Mouse (Mus musculus): Measurements from ENCODE around the gene Eml2.
"Not testable (repeated sequence)": the region's sequence is repeated elsewhere in the genome, so short reads cannot be mapped to it uniquely, and the experiment has no call there.

Gene Eml2

DNA sequence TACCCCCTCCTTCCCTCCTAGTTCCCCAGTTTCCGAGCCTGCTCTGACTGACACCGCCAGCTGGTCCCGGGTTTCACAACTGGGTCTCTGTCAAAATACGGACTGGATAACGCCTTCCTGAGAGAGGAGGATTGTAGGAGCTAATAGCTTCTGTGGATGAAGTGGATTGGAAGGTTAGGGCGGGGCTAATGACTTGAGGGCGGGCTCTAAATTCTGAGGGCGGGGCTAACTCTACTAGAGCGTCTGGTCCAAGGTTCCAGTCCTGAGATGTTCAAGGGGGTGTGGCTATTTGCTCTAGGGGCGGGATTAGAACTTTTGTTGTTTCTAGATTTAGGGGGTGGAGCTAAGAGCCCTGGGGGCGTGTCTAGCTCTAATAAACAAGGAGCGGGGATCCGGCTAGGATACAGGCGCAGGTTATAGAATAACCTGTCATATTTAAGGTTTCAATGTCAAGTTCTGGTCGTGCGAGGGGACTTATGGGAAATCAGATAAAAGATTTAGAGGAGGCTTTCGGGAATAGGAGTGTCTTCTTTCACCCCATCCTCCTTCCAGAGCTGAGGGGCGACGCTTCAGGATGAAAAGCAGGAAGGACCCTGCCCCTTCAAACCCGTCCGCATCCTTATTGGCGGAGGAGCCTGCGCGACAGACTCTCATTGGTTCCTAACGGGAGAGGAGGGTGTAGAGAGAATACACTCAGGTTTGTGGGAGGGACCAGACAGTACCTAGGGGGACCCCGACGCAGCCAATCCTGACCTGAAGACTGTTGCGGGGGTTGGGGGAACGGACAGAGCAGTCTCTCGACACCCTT lies at the start of gene Eml2:
TSS of gene Eml2 (plus strand) at position 714 of the 808 bp plus-strand sequence.
- DNase-seq (ENCODE audit: low spot score in 2 of 2) = no peak

DNA sequence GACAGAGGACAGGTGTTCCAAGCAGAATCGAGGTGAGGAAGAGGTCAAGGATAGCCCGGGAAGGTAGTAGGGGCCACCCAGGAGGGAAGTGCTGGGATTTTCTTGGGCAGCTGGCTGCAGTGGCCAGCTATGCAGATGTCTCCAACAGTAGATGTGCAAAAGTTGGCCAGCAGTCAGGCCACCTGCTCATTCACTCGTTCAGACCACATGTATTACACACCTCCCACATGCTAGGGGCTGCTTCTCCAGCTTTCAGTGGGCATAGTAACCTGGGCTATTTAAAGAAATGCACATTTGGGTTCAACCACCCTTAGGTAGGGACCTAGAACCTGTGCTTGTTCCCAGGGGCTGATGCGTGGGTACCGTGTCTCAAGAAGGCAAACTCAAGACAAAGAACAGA lies 48.5 kb upstream of the Eml2 start:
- no peak for DNase-seq (ENCODE audit: low spot score in 2 of 2)

DNA sequence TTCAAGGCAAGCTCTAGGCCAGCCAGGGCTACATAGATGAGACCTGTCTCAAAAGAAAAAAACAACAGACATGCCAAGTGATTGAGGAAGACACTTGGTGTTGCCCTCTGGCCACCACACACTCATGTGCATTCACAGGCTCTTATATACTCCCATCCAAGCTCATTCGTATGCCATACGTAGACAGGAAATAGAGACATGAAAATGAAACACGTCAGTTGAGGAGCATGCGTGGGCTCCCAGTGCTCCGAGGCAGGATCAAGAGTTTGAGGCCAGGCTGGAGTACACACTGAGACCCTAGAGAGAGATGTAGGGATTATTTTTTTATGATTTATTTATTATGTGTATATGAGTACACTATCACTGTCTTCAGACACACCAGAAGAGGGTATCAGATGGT lies 46.8 kb upstream of the Eml2 start:
- no peak for DNase-seq (ENCODE audit: low spot score in 2 of 2)

DNA sequence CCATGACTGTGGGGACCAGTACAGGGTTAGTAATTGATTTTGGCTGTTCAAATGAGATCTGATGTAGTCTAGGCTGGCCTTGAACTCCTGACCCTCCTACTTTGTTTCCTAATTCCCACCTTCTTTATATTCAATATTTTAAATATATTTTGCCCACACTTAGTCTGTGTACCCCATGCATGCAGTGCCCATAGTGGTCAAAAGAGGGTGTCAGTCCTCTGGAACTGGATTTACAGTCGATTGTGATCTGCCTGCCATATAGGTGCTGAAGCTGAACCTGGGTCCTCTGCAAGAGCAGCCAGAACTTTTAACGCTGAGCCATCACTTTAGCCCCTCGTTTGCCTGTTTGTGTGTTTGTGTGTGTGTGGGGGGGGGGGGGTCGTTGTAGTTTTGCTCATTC lies 45.6 kb upstream of the Eml2 start:
- DNase-seq (ENCODE audit: low spot score in 2 of 2) = no peak

DNA sequence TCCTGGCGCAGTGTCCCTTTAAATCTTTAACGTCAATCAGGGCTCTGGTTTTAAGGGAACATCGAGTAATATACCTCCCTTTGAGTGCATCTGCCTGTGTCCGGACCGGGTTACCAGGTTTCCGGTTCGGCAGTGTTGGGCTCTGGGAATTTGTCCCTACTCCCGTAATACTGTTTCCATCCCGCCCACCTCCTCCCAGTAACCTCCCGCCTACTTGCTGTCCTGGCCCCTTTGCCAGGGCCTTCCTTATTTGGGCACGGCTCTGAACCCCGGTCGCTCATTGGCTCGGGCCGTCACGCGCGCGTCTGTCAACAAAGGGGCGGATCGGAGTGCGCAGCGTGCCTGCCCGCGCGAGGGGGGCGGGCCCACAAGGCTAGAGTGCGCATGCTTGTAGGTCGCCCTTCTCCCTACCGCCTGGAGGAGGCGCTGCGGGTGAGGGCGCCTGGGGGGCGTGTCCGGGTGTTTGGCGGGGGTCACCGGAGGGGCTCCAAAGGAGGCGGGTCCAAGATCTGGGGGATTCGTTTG lies 44.8 kb upstream of the Eml2 start:
- peak; percentile 90 to 94 for DNase-seq (ENCODE audit: low spot score in 2 of 2)

DNA sequence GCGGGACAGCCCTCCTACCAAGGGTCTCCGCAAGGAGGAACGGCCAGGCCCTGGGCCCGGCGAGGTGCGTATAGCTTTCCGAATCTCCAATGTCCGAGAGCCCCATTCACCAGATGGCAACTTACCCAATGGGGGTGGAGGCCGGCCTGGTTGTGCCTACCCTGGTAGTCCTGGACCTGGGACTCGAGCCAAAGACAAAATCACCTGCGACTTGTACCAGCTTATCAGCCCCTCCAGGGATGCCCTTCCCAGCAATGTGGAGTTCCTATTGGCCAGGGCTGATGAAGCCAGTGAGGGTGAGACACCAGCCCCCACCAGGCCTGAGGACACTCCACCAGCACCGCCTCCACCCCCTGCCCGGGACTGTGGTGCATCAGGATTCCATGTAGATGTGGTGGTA lies 40.1 kb upstream of the Eml2 start:
- DNase-seq (ENCODE audit: low spot score in 2 of 2) = no peak

DNA sequence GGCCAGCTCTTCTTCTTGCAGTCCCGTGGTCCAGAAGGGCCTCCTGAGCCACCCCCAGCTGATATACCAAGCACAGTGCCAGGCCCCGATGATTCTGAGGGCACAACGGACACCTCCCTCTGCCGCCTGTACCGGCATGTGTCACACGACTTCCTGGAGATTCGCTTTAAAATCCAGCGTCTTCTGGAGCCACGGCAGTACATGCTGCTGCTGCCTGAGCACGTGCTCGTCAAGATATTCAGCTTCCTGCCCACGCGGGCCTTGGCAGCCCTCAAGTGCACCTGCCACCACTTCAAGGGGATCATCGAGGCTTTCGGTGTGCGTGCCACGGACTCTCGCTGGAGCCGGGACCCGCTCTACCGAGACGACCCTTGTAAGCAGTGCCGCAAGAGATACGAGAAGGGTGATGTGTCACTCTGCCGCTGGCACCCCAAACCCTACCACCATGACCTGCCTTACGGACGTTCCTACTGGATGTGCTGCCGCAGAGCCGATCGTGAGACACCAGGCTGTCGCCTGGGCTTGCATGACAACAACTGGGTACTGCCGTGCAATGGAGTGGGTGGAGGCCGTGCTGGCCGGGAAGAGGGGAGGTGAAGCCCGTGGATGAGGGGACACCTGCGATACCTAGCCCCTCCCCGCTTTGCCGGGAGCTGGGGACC lies 39.4 kb upstream of the Eml2 start:
- DNase-seq (ENCODE audit: low spot score in 2 of 2) = no peak

DNA sequence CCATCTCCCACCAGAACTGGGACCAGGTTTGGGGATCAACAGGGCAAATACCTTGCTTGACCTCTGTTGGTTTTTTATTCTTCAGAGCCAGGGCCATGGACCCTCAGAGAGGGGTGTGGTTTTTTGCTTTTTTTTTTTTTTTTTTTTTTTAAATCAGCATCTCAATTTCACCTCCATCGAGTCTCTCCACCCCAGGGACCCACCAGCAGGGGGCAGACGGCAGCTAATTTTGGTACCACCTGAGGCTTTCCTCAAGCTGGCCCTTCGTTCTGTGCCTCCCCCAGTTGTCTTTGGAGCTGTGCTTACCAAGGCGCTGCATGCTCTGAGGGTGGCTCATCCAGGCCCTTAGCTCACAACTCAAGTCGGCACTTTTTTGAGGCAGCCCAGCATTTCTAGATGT lies 38.8 kb upstream of the Eml2 start:
- DNase-seq (ENCODE audit: low spot score in 2 of 2) = peak in 1 of 2 experiments; percentile 73

DNA sequence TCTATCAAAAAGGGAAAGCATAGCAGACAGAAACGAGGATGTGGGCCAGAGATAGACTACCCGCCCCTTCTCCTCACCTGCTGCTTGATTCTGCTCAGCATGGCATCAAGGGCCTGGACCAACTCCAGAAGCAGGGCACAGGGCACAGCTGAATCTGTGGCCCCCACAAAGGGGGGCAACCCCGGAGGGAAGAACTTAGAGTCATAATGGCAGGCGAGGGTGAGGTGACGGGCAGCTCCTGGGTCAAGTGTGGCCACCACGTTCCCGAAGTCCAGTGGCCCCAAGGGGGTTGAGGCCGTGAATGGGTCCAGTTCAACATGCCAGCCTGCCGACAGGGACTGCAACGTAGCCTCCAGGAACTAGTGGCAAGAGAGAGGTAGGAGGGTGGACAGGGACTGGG lies 29.4 kb upstream of the Eml2 start:
- DNase-seq (ENCODE audit: low spot score in 2 of 2) = no peak

DNA sequence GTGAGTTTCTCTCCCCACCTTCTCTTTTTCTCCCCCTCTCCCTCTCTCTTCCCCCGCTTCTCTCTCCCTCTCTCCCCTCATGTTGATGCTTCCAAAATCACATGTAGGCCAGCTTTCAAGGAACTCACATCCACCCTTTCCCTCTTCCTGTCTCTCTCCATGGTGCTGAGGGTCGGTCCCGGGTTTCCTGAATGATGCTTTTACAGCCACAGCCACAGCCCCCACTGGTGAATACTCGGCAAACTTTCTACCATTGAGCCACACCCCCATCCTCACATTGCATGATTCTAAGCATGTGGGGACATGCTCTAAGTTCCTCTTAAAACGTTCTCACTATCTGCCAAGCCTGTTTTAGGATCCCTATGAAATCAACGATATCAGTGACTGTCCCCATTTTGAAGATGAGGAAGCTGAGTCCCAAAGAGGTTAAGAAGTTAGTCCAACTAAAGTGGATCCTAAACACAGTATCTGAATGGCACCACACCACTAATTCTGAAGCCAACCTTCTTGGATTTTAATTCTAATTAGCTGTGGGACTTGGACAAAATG lies 28.6 kb upstream of the Eml2 start:
- DNase-seq (ENCODE audit: low spot score in 2 of 2) = no peak

DNA sequence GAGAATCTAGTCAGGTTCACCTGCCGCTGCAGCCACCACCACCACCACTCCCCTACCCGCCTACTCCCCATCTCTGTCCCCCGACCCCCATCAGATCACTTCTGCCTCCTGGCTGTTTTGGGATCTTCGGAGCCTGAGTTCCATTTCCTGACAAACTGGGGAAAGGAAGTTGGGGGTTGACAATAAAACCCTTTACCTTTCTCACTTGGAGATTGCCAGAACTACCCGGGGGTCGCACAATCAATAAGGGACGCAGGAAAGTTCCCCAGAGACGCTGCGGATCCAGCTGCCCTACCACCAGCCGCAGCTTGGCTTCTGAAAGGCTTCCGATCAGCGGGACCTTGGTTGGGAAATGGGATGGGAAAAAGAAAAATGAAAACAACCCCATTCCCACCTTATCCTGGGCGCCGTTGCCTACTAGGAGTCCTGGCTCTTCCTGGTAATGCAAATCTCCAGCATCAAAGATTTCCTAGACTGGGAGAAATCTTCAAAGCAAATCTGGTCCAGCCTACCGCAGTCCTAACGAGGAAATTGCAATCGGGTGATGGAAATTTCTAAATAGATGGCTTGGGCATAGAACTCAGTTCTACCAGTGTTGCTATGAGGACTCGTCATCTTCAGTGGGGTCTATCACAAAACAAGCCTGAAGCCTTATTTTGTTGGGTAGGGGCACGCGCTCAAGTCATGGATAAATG lies 27.9 kb upstream of the Eml2 start:
- DNase-seq (ENCODE audit: low spot score in 2 of 2) = no peak

DNA sequence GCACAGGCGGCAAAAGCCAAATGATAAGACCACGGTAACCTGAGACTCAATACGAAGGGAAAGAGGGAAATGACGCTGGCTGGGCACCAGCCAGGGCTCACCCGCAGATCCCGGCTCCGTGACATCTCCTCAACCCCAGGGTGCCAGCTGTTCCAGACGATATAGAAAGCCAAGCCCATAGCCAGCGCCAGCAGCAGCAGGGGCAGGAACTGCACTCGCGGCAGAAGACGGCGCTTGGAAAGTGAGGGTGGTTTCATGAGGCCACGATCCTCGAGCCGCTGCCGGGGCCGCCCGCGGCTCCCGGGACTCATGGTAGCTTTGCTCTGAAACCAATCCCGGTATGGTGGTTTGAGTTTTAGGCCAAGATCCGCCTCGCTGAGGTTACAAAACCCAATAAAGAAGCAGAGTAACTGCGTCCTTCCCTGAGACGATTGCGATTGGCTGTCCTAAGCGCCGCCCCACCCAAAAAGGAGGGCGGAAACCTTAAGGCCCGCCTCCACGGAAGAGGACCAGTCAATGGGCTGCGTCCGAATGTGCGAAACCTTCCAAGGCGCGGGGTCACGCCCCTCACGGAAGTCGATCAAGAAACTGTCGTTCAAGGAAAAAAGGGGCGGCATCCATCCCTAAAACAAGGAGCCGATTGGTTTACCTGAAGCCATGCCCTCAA lies 27.2 kb upstream of the Eml2 start, which contains the start of gene Qpctl:
TSS of gene Qpctl (minus strand) at position 417 of the 667 bp plus-strand sequence.
- peak; percentile 96 to 99 for DNase-seq (ENCODE audit: low spot score in 2 of 2)

DNA sequence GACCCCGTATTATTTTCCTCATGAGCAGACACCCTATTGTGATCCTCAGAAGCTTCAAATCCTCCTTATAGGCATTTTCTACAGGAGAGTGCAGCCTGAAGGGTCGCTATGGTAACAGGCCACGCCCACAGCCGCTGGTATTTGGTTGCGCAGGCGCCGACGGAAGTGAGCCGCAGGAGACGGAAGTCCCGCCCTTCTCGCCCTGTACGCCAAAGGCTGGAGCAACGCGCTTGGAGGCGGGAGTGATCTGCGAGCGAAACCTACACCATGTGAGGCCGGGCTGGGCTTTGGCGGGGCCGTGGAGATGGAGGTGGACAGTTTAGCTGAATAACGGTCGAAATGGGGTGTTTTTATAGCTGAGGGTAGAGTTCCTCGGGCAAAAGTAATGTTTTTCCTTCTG lies 26.6 kb upstream of the Eml2 start, which contains the start of gene Snrpd2:
TSS of gene Snrpd2 (plus strand) at position 97 of the 400 bp plus-strand sequence.
- peak; percentile 91 to 98 for DNase-seq (ENCODE audit: low spot score in 2 of 2)

DNA sequence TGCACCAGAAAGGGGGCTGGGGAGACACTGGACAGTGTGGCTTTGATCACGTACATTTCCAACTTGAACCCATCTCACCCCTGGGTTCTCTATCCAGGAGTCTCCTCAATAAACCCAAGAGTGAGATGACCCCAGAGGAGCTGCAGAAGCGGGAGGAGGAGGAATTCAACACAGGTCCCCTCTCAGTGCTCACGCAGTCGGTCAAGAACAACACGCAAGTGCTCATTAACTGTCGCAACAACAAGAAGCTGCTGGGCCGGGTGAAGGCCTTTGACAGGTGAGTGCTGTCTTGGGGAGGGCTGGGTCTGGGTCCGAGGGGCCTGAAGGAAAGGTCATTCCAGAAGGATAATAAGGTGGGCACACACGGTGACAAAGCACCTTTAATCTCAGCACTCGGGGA lies 25.1 kb upstream of the Eml2 start:
- not testable (repeated sequence) for DNase-seq (ENCODE audit: low spot score in 2 of 2)

DNA sequence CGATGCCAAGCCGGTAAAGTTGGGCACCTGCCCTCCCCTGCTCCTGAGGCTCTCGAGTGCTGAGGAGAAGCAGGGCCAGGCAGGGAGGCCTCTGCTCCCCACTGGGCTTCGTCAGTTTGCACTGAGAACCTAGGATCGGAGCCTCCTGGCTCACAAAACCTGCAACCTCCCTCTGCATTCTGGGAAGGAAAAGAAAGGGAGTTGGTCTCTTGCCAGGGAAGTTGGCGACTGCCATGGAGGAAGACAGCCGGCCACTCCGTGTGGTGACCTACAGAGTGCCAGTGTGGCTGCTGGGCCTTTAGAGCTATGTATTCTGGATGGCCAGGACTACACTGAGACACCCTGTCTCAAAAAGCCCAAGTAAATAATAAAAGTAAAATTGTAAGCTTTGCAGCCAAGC lies 21.4 kb upstream of the Eml2 start:
- no peak for DNase-seq (ENCODE audit: low spot score in 2 of 2)

DNA sequence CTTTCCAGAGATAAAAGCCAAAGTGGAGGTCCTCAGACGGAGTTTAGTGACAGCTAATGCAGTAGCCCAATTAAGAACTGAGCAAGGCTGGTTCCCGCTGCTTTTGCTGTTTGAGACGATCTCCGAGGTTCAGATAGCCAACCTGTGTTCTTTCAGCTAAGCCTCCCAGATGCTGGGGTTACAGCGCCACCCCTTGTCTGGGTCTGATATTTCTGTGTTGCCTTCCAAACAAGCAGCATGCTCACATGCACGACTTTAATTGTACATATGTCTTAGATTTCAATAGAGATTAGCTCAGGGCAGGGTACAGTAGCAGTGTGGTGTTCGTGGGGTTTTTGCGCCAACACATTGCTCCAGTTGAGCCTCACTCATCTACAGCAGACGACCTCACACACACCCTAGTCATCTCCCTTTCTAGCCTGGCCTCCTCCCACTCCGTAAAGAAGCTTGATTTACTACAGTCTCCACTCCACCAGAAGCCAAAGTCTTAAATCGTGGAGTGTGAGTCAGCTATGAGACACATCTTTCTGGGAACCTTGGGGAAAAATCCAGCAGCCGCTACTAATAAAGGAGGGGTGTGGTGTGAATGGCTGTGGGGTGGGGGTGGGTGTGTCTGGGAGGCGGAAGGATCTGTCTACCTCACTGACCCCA lies 20.3 kb upstream of the Eml2 start:
- DNase-seq (ENCODE audit: low spot score in 2 of 2) = no peak

DNA sequence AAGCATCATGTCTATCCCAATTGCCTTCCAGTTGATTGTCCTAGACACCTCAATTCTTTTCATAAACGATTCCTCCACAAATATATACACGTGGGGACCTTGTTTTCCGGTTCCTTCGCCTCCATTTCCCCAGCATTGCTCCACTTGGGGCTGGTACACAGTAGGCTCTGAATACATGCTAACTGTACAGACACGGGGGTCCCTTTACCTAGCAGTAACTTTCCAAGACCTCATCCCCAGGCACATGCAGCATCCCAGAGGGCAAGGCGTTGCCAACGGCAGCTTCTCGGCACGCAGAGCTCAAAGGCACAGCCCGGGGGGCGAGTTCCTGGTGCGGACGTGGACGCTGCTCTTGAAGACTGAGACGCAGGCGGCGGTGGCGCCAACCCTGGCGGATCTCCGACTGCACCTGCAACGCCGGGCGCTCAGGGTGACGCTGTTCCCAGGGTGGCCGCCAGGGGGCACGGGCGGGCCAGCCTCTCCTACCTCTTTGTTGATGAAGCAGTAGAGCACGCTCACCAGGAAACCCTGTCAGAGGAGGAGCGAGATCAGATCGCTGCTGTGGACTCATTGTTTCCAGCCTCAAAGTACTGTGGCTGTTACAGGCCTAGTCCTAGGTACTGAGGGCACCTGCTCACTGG lies 18.9 kb upstream of the Eml2 start:
- peak; percentile 95 to 99 for DNase-seq (ENCODE audit: low spot score in 2 of 2)

DNA sequence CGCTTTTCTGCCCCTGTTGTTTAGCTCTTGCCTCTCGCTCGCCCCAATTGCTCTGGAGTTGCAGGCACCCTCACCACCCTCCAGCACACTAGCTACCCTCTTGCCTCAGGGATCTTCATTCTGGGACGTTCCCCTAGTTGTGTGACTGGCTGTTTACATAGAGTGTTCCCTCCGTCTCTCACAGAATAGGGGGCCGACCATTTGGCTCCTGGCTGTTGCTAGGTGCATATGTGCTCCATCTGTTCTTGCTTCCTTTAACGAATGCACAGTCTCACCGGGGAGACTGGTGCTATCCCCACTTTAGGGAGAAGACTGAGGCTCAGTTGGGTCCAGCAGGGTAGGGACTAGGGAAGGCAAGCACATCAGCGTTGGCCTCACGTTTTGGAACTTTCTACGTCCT lies 17.6 kb upstream of the Eml2 start:
- no peak for DNase-seq (ENCODE audit: low spot score in 2 of 2)

DNA sequence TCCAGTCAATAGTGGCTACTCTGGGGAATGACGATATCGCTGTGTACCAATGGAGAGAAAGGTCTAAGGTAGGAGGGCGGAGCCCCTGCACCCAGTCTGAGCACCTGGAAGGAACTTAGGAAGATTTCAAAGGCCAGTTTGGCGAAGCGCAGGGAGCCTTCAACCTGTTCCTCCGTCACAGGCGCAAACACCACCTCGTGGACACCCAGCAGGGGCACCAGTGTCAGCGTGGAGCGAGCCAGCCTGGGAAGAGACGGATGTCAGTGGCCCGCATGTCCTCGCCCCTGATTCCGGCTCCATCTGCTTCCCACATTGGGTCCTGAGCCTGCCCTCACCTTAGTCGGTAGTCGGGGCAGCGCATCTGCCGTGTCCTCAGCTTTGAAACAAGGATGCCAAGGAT lies 16.8 kb upstream of the Eml2 start:
- DNase-seq (ENCODE audit: low spot score in 2 of 2) = no peak

DNA sequence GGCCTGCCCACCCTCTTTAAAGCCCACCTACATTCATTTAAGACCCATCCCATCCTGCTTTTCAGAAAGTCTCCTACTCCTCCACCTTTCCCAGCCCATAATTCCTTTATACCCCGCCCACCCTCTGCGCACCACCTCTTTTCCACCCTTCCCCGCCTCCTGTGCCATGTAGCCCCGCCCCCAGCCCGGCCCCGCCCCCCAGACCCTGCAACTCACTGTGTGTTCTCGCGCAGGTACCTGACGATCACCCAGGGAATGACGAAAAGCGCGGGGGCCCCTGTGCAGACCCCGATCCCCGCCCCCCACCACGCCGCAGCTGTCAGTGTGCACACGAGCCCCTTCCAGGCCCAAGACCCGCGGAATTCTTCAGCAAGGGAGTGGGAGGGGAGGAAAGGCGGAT lies 16.1 kb upstream of the Eml2 start:
- no peak for DNase-seq (ENCODE audit: low spot score in 2 of 2)

DNA sequence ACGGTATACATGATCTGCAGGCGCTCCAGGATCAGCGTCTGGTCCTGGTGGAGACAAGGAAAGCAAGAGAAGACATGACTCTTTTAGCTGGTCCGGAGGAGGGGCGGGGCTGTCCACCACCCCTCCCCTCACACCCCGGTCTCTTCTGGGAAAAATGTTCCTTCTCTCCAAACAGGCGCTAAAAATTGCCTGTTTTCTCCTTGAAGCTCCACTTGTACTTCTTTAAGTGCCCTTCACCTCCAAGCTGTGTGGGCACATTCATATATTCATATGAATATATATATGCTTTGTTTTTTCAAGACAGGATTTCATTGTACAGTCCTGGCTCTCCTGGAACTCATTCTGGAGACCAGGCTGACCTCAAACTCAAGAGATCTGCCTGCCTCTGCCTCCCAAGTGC lies 13.3 kb upstream of the Eml2 start:
- DNase-seq (ENCODE audit: low spot score in 2 of 2) = no peak

Data from thymus, postnatal 10 days (tissue).